Comparison of ENCODE assay signal across 32 mouse cellular contexts in the genomic region with DNA sequence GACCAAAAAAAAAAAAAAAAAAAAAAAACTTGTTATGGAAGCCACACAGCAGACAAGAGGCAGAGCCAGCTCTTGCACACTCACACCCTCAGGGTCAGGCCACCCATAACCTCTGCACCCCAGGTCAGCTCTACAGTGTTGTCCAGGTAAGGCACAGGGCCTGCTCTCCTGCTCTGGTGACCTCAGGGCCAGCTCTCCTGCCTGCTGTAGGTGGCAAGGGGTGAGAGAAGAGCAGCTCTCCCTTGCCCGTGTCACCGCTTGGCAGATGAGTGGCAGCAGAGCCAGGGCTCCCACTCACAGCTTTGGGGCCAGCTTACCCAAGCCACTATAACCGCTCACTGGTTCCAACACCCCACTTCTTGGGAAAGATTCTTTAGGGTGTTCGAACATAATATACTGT. TPM values are rescaled to one million over a fixed set of nuclear protein-coding genes. Genes with fewer than 3 reads are reported as not detected.
"Had no signal": no experiment of that assay in that cellular context is flagged by ENCODE, and none has a peak within 500 bp of the region (broad histone marks: within the 10 kb centered on the region; RNA-seq: fewer than 3 reads in every experiment).

No protein-coding gene starts in this region.

- H3K4me3 ChIP-seq: limb, embryonic 10.5 days; limb, embryonic 12.5 days; limb, embryonic 13.5 days; limb, embryonic 15.5 days; liver, embryonic 12.5 days; liver, embryonic 13.5 days; liver, embryonic 15.5 days; lung, embryonic 15.5 days; midbrain, embryonic 10.5 days; midbrain, embryonic 12.5 days; midbrain, embryonic 13.5 days; midbrain, embryonic 15.5 days; myocyte; neural tube, embryonic 12.5 days; neural tube, embryonic 13.5 days had no signal

- ATAC-seq: liver, embryonic 12.5 days; liver, postnatal 0 days; lung, postnatal 0 days; midbrain, embryonic 13.5 days; midbrain, embryonic 15.5 days; midbrain, embryonic 16.5 days had no signal

- H3K27me3 ChIP-seq: limb, embryonic 13.5 days; limb, embryonic 15.5 days; liver, embryonic 13.5 days; liver, embryonic 15.5 days; lung, embryonic 15.5 days; midbrain, embryonic 13.5 days; midbrain, embryonic 15.5 days; neural tube, embryonic 12.5 days; neural tube, embryonic 13.5 days had no signal

- H3K4me1 ChIP-seq: limb, embryonic 10.5 days; limb, embryonic 12.5 days; limb, embryonic 13.5 days; limb, embryonic 15.5 days; liver, embryonic 12.5 days; liver, embryonic 13.5 days; liver, embryonic 15.5 days; lung, embryonic 15.5 days; midbrain, embryonic 12.5 days; midbrain, embryonic 13.5 days; midbrain, embryonic 15.5 days; neural tube, embryonic 12.5 days; neural tube, embryonic 13.5 days had no signal

- H3K9me3 ChIP-seq: limb, embryonic 10.5 days; limb, embryonic 12.5 days; limb, embryonic 13.5 days; limb, embryonic 15.5 days; liver, embryonic 12.5 days; liver, embryonic 13.5 days; liver, embryonic 15.5 days; lung, embryonic 15.5 days; midbrain, embryonic 10.5 days; midbrain, embryonic 12.5 days; midbrain, embryonic 13.5 days; midbrain, embryonic 15.5 days; neural tube, embryonic 12.5 days; neural tube, embryonic 13.5 days had no signal

- DNase-seq: left cerebral cortex, postnatal 4 days; liver; liver, embryonic 13.5 days; liver, postnatal 0 days; lung, adult 18-20 months; lung, adult 2 months; lung, embryonic 14.5 days; lung, postnatal 10 days; lung, postnatal 14 days; lung, postnatal 36 days; lung, postnatal 4 days; midbrain, embryonic 14.5 days had no signal

- H3K36me3 ChIP-seq: limb, embryonic 10.5 days; limb, embryonic 12.5 days; limb, embryonic 13.5 days; limb, embryonic 15.5 days; liver, embryonic 12.5 days; liver, embryonic 13.5 days; liver, embryonic 15.5 days; lung, embryonic 15.5 days; midbrain, embryonic 10.5 days; midbrain, embryonic 12.5 days; midbrain, embryonic 13.5 days; midbrain, embryonic 15.5 days; neural tube, embryonic 12.5 days; neural tube, embryonic 13.5 days had no signal

RNA-seq across cellular contexts. Expression of a gene that starts 25.6 kb away (rescaled TPM):
- total RNA-seq: megakaryocyte progenitor cell, adult 5-6 weeks; megakaryocyte-erythroid progenitor cell, adult 5-6 weeks; monocyte, adult 5-6 weeks had no signal
- polyA plus RNA-seq: macrophage; midbrain, embryonic 14.5 days had no signal
